Mouse (Mus musculus) CH12.LX (cell line): ENCODE results near the gene Cela3a. TPM values are rescaled to one million over a fixed set of nuclear protein-coding genes. Genes with fewer than 3 reads are reported as not detected.

Experiments used
- polyA plus RNA-seq: library from polyadenylated mRNA; unstranded; fragments of >175 nt; gene quantifications from 2 replicates; pipeline ENCODE4 v1.2.1, GENCODE M21; 2012; ENCODE audit warnings: low read depth; ENCODE audit not compliant: insufficient read length
- total RNA-seq, 2 experiments: library from RNA; depleted of rRNA; stranded (reverse); fragments of 300-350 nt in 1 of 2; fragments of >200 nt in 1 of 2; gene quantifications; 2 replicates each; pipeline ENCODE4 v1.2.3; 2012 to 2014

Gene Cela3a
- total and polyA plus RNA-seq, 3 experiments = not detected

Other genes with a start within 250 kb of the Cela3a start
- 0.04 TPM in 1 of 2 replicates, not detected in the other for gene Wnt4, start 132.3 kb downstream of the Cela3a start, total RNA-seq (2012; rRNA removed)
- not detected in 2 replicates for gene Wnt4, start 132.3 kb downstream of the Cela3a start, total RNA-seq (2014; rRNA removed)
- not detected in 2 replicates for gene Wnt4, start 132.3 kb downstream of the Cela3a start, polyA plus RNA-seq
- 209 and 241 TPM in 2 replicates for gene Cdc42, start 52.1 kb downstream of the Cela3a start, total RNA-seq (2012; rRNA removed)
- 594 and 605 TPM in 2 replicates for gene Cdc42, start 52.1 kb downstream of the Cela3a start, total RNA-seq (2014; rRNA removed)
- 367 and 378 TPM in 2 replicates for gene Cdc42, start 52.1 kb downstream of the Cela3a start, polyA plus RNA-seq
- not detected in 2 replicates for gene Cela3b, start 20.7 kb upstream of the Cela3a start, total RNA-seq (2012; rRNA removed)
- gene Cela3b, start 20.7 kb upstream of the Cela3a start, total RNA-seq (2014; rRNA removed) = not detected in 2 replicates
- gene Cela3b, start 20.7 kb upstream of the Cela3a start, polyA plus RNA-seq = not detected in 2 replicates
- not detected in 2 replicates for gene 1700013G24Rik, start 43.5 kb upstream of the Cela3a start, total RNA-seq (2012; rRNA removed)
- gene 1700013G24Rik, start 43.5 kb upstream of the Cela3a start, total RNA-seq (2014; rRNA removed) = not detected in 2 replicates
- not detected in 2 replicates for gene 1700013G24Rik, start 43.5 kb upstream of the Cela3a start, polyA plus RNA-seq
- 3.1 and 5.5 TPM in 2 replicates for gene Hspg2, start 59.0 kb upstream of the Cela3a start, total RNA-seq (2012; rRNA removed)
- gene Hspg2, start 59.0 kb upstream of the Cela3a start, total RNA-seq (2014; rRNA removed) = 0.82 and 1.3 TPM in 2 replicates
- gene Hspg2, start 59.0 kb upstream of the Cela3a start, polyA plus RNA-seq = 10.7 and 14.0 TPM in 2 replicates
- gene Ldlrad2, start 164.8 kb upstream of the Cela3a start, total RNA-seq (2012; rRNA removed) = not detected in 2 replicates
- gene Ldlrad2, start 164.8 kb upstream of the Cela3a start, total RNA-seq (2014; rRNA removed) = not detected in 2 replicates
- gene Ldlrad2, start 164.8 kb upstream of the Cela3a start, polyA plus RNA-seq = not detected in 2 replicates
- 26.6 and 28.5 TPM in 2 replicates for gene Usp48, start 184.0 kb upstream of the Cela3a start, total RNA-seq (2012; rRNA removed)
- 36.6 and 41.3 TPM in 2 replicates for gene Usp48, start 184.0 kb upstream of the Cela3a start, total RNA-seq (2014; rRNA removed)
- 77.8 and 90.6 TPM in 2 replicates for gene Usp48, start 184.0 kb upstream of the Cela3a start, polyA plus RNA-seq